Mouse (Mus musculus): ENCODE results near the gene Dnase1. TPM values are rescaled to one million over a fixed set of nuclear protein-coding genes. Genes with fewer than 3 reads are reported as not detected.
A peak's percentile ranks its signal among the peaks of the same experiment; 100 is the strongest.
"Not testable (repeated sequence)": the region's sequence is repeated elsewhere in the genome, so short reads cannot be mapped to it uniquely, and the experiment has no call there.

Gene Dnase1
- polyA plus RNA-seq, 1 experiment from 2014 or later = 7.8 TPM

DNA sequence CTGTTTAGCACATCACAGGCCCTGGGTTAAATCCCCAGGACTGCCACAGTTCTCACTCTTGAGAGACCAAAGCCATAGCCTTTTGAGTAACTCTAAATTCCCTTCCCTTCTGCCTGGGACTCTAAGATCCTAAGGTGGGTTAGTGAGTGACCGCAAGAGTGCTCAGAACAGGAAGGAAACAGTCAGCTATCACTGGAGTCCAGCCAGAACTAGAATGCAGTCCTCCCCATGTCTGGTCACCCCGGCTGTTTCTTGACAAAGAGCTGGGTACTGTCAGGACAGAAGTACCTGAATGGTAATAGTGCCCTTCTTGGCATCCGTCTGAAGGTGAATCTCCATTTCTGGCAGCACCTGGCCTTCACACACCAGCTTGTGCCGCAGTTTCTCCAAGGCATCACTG, 28.2 kb downstream of the Dnase1 start:
- H3K9me3 ChIP-seq (replicated peaks) = no peaks in the 10 kb centered on the region
- H3K9ac ChIP-seq = no peak overlapping the region
- H3K36me3 ChIP-seq = peaks cover 82% of the 10 kb centered on the region
- 94% methylated on average over 4 of the region's 4 CpGs for WGBS
- H3K27me3 ChIP-seq = no peaks in the 10 kb centered on the region
- H3K4me1 ChIP-seq = no peaks in the 10 kb centered on the region
- H3K4me2 ChIP-seq (replicated peaks) = no peak overlapping the region
- H3K27ac ChIP-seq = no peak overlapping the region
- no peak overlapping the region for H3K4me3 ChIP-seq
- no peak for ATAC-seq (ENCODE audit: low FRiP score)

DNA sequence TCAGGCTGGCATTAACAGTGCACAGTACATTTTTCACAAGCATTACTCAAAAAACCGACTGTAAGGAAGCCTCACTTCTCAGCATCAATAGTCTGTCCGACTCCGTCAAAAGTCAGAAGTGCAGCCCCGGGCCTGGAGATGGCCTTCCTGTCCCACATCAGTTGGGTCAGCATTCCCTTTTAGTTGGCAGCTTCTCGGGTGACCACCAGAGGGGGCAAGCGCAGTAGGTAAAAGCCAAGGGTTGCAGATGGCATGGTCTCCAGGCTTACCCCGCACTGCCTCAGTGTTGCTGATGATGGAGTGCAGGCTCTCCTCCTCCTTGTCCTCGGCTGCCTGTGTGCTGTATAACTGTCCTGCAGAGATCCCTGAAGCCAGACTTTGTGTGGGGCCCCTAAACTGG, 31.8 kb downstream of the Dnase1 start:
- Histone ChIP-seq H3K27ac (no peak overlapping the region), H3K4me3 (no peak overlapping the region), H3K27me3 (no peaks in the 10 kb centered on the region), H3K4me1 (no peaks in the 10 kb centered on the region), H3K9me3 (replicated peaks) (no peaks in the 10 kb centered on the region), H3K9ac (no peak overlapping the region), H3K36me3 (peaks cover 49% of the 10 kb centered on the region), H3K4me2 (replicated peaks) (no peak overlapping the region)
- 63% methylated on average over 8 of the region's 8 CpGs for WGBS
- ATAC-seq (ENCODE audit: low FRiP score) = no peak

DNA sequence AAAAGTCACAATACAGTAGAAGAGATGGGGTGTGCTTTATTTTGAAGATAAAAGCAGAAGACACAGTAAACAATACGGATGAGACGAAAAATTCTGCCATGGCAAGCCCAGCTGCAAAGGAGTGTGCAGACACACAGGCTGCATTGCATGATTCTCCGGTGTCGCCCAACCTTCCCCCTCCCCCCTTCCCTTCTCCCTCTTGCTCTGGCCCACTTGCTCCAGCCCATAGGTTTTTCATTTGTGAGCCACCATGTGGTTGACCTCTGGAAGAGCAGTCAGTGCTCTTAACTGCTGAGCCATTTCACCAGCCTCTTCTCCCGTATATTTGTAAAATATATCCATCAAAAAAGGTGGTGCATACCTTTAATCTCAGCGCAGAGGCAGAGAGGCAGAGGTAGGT, 37.6 kb downstream of the Dnase1 start:
- Histone ChIP-seq H3K9ac (no peak overlapping the region), H3K27ac (no peak overlapping the region), H3K4me1 (peaks cover 8% of the 10 kb centered on the region), H3K9me3 (replicated peaks) (no peaks in the 10 kb centered on the region), H3K27me3 (no peaks in the 10 kb centered on the region), H3K4me3 (no peak overlapping the region), H3K4me2 (replicated peaks) (no peak overlapping the region), H3K36me3 (no peaks in the 10 kb centered on the region)
- ATAC-seq (ENCODE audit: low FRiP score) = no peak
- WGBS = 76% methylated on average over 6 of the region's 6 CpGs

DNA sequence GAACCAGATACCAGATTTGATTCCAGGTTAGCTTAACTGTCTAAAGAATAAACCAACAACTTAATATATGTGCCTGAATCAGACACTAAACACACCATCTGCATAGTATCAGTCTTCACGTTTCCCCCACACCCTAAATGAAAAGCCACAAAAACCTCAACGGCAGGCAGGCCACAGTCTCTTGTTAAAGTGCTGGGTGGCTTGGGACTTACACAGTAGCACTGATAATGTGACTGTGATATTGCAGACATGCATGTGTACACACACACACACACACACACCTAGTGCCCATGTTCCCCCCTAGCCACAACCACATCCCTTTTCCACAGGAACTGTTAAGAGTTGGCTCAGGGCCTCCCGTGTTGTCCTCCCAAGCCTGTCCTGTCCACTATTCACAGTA, 38.1 kb downstream of the Dnase1 start:
- Histone ChIP-seq H3K9me3 (replicated peaks) (no peaks in the 10 kb centered on the region), H3K27ac (no peak overlapping the region), H3K9ac (no peak overlapping the region), H3K4me2 (replicated peaks) (no peak overlapping the region), H3K4me3 (no peak overlapping the region), H3K36me3 (no peaks in the 10 kb centered on the region), H3K27me3 (no peaks in the 10 kb centered on the region), H3K4me1 (peaks cover 8% of the 10 kb centered on the region)
- 80% methylated on average over 3 of the region's 3 CpGs for WGBS
- ATAC-seq (ENCODE audit: low FRiP score) = no peak

DNA sequence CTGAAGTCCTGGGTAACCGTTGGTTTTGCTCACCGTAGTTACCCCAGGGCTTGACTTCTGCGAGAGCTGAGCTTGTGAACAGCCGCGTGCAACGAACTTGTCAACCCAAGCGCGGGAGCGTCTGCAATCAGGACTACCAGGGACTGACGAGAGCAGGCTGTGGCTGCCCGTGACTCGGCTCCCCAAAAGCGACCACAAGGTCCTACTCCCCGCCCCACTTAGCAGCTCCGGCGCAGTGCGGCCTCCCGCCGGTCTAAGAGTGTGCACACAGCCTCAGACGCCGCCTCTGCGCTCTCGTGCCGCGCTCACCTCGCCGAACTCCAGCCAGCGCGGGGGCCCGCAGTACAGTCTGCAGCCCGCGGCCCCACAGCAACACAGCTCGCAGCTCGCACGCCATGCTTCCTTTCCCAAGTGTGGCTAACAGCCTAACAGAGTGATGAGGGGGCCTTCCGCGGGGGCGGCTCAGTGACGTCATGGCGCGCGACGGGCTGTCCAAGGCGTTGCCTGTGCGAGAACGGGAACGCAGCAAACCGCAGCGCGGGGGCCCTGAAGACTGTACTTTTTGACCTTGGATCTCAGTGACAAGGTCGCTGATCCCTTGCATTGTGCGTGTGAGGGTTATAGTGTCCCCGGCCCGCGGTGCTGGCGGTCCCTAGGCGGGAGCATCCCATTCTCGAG, 40.8 kb downstream of the Dnase1 start, which contains the start of gene Trap1:
Gene Trap1 (minus strand): TSS at position 444 of the 678 bp plus-strand sequence.
- peak within 1 kb of the TSS; percentile 70 for H3K4me2 ChIP-seq (replicated peaks)
- peak within 1 kb of the TSS; percentile 85 for H3K9ac ChIP-seq
- H3K4me1 ChIP-seq = peaks cover 8% of the 10 kb centered on the region
- peaks cover 11% of the 10 kb centered on the region; the same call in 1 of the 2 replicates for H3K36me3 ChIP-seq
- no peaks in the 10 kb centered on the region for H3K9me3 ChIP-seq (replicated peaks)
- no peaks in the 10 kb centered on the region for H3K27me3 ChIP-seq
- peak within 1 kb of the TSS; percentile 90 for H3K4me3 ChIP-seq
- ATAC-seq (ENCODE audit: low FRiP score) = peak; percentile 97
- under 1% methylated on average over 58 of the region's 58 CpGs for WGBS
- peak within 1 kb of the TSS; percentile 81 for H3K27ac ChIP-seq

DNA sequence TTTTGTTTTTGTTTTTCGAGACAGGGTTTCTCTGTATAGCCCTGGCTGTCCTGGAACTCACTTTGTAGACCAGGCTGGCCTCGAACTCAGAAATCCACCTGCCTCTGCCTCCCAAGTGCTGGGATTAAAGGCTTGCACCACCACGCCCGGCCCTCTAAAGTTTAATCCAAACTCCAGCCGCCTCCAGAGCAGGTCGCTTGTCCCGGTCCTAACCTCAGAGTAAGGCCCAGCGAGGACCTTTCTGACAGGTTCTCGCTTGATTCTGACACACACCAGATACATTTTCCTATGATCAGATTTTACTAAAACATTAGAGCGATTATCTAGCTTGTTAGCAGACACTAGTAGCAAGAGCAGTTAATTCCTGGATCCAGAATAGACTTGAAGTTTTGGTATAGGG, 41.6 kb downstream of the Dnase1 start:
- 73% methylated on average over 10 of the region's 10 CpGs for WGBS

DNA sequence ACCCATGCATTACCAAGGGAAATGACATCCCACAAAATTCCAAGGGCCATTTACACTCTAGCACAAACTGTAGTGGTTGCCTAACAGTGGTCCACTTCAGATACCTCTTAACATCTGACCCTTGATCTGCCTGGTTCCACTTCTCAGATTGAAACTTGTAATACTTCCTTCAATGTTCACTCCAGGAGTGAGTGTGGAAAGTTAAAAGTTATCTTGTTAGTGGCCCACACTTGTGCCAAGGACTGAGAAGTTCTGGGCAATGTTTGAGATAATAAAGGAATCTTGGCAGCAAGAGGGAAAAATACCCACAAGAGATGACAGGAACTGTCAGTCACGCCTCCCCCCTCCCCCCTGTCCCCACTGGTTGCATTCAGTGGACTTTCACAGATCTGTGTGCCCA, 42.9 kb downstream of the Dnase1 start:
- Histone ChIP-seq H3K36me3 (peaks cover 22% of the 10 kb centered on the region), H3K27me3 (no peaks in the 10 kb centered on the region), H3K9me3 (replicated peaks) (no peaks in the 10 kb centered on the region), H3K27ac (no peak overlapping the region), H3K4me2 (replicated peaks) (no peak overlapping the region), H3K4me1 (peaks cover 8% of the 10 kb centered on the region), H3K4me3 (no peak overlapping the region), H3K9ac (no peak overlapping the region)
- 73% methylated on average over 1 of the region's 1 CpGs for WGBS
- ATAC-seq (ENCODE audit: low FRiP score) = no peak

More for the DNA sequence above, 41.6 kb downstream of the Dnase1 start:
- not testable (repeated sequence) for H3K9me3 ChIP-seq (replicated peaks); ATAC-seq (ENCODE audit: low FRiP score); H3K9ac ChIP-seq; H3K27me3 ChIP-seq; H3K4me3 ChIP-seq; H3K27ac ChIP-seq; H3K4me1 ChIP-seq
- H3K36me3 ChIP-seq = peaks cover 14% of the 10 kb centered on the region; the same call in 1 of the 2 replicates
- peak overlapping the region; percentile 70 for H3K4me2 ChIP-seq (replicated peaks)

DNA sequence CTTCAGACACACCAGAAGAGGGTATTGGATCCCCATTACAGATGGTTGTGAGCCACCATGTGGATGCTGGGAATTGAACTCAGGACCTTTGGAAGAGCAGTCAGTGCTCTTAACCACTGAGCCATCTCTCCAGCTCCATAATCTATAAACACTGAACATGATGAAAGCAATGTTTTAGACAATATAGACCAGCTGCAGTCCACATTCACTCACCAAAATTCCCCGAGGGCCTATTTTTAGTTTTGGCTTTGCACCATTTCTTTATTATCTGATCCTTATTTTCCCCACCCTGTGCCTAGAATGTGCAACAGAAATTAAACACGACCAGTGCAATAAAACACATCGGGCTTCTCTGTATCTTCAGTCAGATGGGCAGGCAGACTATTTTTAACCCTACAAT, 43.7 kb downstream of the Dnase1 start:
- H3K27ac ChIP-seq = not testable (repeated sequence)

DNA sequence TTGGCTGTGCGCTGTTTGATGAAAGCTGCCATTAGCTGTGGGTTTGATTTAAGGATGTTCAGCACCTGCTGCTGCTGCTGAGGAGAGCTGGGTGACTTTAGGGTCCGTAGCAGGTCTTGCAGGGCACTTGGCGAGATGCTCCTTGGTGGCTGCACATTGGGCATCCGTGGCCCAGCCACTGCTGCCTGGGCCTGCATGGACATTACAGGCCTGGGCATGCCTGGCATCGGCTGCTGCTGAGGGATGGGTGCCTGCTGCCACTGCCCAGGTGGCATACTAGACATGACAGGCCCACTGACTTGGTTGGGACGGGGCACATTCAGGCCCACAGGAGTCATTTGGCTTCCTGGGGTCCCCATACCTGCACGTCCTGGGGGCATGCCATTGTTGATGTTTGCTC, 48.3 kb downstream of the Dnase1 start:
- H3K27me3 ChIP-seq = no peaks in the 10 kb centered on the region
- H3K36me3 ChIP-seq = peaks cover 74% of the 10 kb centered on the region
- WGBS = 96% methylated on average over 7 of the region's 7 CpGs
- no peak for ATAC-seq (ENCODE audit: low FRiP score)
- no peak overlapping the region for H3K4me2 ChIP-seq (replicated peaks)
- no peaks in the 10 kb centered on the region for H3K4me1 ChIP-seq
- no peak overlapping the region for H3K9ac ChIP-seq
- no peak overlapping the region for H3K4me3 ChIP-seq
- H3K9me3 ChIP-seq (replicated peaks) = no peaks in the 10 kb centered on the region
- no peak overlapping the region for H3K27ac ChIP-seq

More for the DNA sequence above, 43.7 kb downstream of the Dnase1 start:
- WGBS = 81% methylated on average over 3 of the region's 3 CpGs
- H3K4me3 ChIP-seq; ATAC-seq (ENCODE audit: low FRiP score); H3K4me2 ChIP-seq (replicated peaks); H3K9me3 ChIP-seq (replicated peaks); H3K9ac ChIP-seq; H3K4me1 ChIP-seq; H3K27me3 ChIP-seq: not testable (repeated sequence)
- H3K36me3 ChIP-seq = peaks cover 30% of the 10 kb centered on the region

DNA sequence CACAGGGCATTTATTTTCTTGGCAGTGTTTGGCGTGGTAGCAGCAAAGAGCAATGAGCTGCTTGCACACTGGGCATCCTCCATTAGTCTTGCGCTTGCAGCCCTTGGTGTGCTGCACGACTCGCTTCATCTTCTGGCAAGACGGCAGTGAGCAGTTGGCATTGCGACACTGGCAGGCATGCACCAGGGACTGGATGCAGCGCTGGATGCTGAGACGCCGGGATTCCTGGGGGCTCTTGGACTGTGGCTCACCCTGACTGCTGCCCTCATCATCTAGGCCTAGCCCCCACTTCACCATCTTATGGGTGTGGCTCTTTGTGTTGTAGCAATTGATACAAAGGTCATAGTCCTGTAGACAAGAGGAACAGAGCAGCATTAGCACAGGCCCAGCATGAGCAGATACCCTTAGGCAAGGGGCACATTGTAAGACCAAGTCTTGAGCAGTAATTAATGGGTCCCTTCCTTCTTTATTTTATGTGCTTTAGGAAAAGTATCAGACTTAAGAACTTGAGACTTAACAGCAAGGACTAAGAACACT, 49.2 kb downstream of the Dnase1 start:
- no peaks in the 10 kb centered on the region for H3K9me3 ChIP-seq (replicated peaks)
- no peak overlapping the region for H3K4me3 ChIP-seq
- ATAC-seq (ENCODE audit: low FRiP score) = no peak
- no peak overlapping the region for H3K27ac ChIP-seq
- H3K4me2 ChIP-seq (replicated peaks) = no peak overlapping the region
- no peaks in the 10 kb centered on the region for H3K4me1 ChIP-seq
- WGBS = 97% methylated on average over 9 of the region's 9 CpGs
- H3K9ac ChIP-seq = no peak overlapping the region
- no peaks in the 10 kb centered on the region for H3K27me3 ChIP-seq
- H3K36me3 ChIP-seq = peaks cover 83% of the 10 kb centered on the region

DNA sequence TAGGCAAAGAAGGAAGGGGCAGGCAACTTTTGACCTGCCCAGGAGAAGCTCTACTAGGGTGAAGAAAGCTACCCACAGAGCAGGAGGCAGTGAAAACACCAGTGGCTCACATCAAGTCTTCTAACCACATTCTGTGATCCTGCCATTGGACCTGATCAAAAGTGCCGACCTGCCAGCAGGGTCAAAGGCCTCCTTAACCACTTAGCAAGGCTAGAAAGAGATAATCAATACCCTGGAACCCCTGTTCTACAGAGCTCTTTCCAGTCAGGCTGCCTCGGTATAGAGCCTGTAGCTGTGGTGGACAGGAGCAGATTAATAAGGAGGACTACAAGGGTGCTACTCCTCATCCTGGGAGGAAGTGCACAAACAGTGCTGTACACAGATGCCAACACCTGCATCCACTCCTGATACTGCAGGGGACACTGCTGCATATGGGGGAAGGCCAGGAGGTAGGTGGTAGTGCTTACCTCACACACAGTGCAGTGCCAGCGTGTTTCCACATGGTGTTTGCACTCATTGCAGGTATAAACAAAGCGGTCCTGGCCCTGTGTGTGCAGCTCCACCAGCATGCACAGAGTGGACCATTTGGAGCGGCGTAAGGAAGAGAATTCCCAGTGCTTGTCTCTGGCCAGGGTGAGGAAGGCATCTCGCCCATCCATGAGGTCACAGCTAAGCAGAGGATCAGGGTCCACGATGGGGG, 50.6 kb downstream of the Dnase1 start:
- H3K27ac ChIP-seq = no peak overlapping the region
- no peak overlapping the region for H3K4me3 ChIP-seq
- ATAC-seq (ENCODE audit: low FRiP score) = no peak
- no peak overlapping the region for H3K9ac ChIP-seq
- H3K36me3 ChIP-seq = peaks cover 87% of the 10 kb centered on the region
- H3K4me2 ChIP-seq (replicated peaks) = no peak overlapping the region
- WGBS = 94% methylated on average over 8 of the region's 8 CpGs
- H3K4me1 ChIP-seq = no peaks in the 10 kb centered on the region
- H3K9me3 ChIP-seq (replicated peaks) = no peaks in the 10 kb centered on the region
- no peaks in the 10 kb centered on the region for H3K27me3 ChIP-seq

Measured in hindbrain, embryonic 12.5 days (tissue).